Mouse (Mus musculus): Measurements from ENCODE around the gene Gm45623. TPM values are rescaled to one million over a fixed set of nuclear protein-coding genes. Genes with fewer than 3 reads are reported as not detected.

Gm45623 gene
- total RNA-seq, 2 experiments from 2014 or later: not detected

DNA sequence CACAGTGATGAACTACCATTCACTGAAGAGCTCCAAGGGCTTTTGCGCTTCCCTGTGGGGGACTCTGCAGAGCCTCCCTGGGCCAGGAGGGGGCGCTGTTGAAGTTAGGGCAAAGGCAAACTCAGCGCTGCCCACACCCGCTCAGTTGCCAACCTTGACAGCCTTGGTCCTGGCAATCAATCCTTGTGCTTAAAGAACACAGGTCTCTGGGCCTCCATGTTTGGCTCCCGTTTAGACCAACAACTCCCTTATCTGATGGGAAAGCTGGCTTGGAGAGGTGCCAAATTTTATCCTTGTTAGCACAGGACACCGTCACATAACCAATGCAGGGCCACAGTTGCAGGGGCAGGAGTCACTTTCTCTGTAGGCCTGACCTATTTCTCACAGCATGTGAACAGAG is 2.2 kb upstream of the Gm45623 start:
- intact Hi-C loops (cut with DNase I): loop anchor here (5.0 kb wide), 1 partner anchor 279 kb away; no protein-coding TSS in a partner anchor
- no peak for DNase-seq

DNA sequence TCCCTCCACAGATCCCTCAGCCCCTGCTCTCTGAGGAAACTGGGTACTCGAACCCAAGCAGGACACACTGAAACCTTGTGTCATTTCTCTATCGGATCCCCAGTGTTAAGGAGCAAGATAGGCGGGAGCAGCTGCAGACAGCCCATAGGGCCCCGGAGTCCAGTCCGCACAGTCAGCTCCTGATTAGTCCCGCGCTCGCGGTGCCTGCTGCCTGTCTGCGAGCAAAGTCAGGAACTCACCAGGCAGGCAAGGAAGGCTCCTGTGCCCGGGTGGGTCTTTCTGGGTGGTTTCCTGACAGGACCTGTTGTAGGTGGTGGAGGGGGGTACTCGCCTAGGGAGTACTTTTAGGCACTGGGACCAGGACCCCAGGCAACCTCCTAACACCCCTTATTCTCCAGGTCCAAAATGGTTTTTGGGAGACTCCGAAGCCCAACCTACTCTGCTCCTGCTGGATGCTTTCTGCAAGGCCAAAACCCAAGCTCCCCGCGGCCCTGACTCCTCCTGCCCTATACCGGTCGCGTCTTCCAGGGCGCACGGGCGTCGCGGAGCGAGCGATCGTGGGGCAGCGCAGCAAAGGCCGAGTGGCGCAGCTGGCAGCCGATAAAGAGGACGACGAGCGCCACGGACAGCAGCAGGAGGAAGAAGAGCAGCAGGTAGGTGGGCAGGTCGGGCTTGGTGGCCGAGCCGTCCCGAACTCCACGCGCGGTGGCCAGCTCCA is 994 bp downstream of the Gm45623 start:
- no peak for DNase-seq
- intact Hi-C loops (cut with DNase I): loop anchor here (5.0 kb wide), 1 partner anchor 195 kb away; no protein-coding TSS in a partner anchor

GRCm38 (mm10) chr13:56751774-56752173 is 1.9 kb downstream of the Gm45623 start:
- no peak for DNase-seq
- intact Hi-C loops (cut with DNase I): loop anchor here (5.0 kb wide), 1 partner anchor 194 kb away; no protein-coding TSS in a partner anchor

DNA sequence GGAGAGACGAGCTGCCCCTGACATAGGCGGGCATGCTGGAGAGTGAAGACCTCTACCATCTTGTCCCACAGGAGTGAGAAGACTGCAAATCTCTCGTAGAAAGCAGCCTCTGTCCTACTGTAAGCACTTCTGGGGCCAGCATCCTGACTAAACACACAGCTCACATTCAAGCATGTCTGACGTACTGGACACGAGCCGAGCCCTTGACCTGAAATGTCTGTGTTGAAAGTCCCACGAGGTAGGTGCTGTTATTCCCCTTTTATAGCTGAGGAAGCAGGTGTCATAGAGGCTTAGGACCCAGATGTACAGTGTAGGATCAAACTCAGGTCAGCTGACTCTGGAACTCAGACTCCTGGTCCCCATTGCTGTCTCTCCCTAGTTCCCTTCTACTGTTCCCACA is 4.2 kb downstream of the Gm45623 start:
- no peak for DNase-seq
- intact Hi-C loops (cut with DNase I): no loop called here

- intact Hi-C loops (cut with DNase I): no loop called here
- DNase-seq: no peak
Measured at GRCm38 (mm10) chr13:56747554-56747953, 6.1 kb downstream of the Gm45623 start.

DNA sequence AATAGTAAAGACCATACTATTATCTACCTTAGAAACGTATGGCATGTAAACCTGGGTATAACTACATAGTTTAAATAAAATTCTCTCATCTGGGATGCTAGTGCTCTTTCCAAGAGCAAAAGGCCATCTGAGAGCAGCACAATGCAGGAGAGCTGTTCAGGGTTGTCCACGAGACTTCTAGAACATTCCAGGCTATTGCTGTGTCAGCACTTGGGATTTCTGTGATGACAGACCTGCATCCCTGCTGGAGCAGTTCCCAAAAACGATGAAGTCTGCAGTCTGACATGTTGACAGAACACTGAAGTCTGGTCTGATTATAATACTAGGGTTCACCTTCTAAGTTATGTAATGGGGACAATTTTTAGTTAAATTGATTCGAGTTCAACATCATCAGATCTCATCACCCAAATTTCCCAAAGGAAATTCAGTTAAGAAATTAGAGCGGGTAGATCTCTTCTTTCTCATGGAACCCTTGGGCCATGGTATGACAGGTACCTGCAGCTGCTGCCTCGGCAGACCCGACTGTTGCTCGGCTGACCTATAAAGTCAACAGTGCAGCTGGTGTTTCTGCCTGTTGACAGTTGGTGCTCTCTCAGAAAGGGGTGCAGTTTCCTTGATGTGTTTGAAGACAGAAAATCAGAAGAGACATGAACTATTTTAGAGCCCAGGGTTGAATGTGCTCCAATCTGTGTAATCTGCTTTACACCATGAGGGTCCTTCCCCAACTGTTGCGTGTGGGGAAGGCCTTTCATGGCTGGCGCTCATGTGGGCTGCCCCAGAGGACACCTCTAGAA is 6.7 kb downstream of the Gm45623 start:
- DNase-seq: no peak
- intact Hi-C loops (cut with DNase I): no loop called here

- DNase-seq: no peak
- intact Hi-C loops (cut with DNase I): no loop called here
Measured at GRCm38 (mm10) chr13:56742325-56742901, 11.2 kb downstream of the Gm45623 start.

GRCm38 (mm10) chr13:56741691-56742090 is 11.9 kb downstream of the Gm45623 start:
- DNase-seq: no peak
- intact Hi-C loops (cut with DNase I): no loop called here

DNA sequence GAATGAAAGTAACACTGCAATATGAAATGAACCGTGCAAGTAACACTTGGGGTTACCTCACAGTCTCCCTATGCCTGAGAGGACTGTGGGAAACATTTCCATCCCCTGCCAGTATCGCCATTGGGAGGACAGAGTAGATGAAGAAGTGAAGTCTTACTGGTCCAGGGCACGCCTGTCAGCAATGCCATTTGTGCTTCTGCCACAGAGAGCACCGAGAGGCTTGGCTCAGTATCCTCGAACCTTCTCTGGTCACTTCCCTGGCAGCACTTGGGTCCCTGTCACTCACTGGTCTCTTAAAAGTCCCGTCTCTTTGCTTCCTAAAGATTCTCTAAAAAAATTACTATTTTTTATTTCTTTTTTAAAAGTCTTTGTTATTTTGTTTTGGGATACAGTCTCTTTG is 13.1 kb downstream of the Gm45623 start:
- intact Hi-C loops (cut with DNase I): no loop called here
- DNase-seq: no peak

DNA sequence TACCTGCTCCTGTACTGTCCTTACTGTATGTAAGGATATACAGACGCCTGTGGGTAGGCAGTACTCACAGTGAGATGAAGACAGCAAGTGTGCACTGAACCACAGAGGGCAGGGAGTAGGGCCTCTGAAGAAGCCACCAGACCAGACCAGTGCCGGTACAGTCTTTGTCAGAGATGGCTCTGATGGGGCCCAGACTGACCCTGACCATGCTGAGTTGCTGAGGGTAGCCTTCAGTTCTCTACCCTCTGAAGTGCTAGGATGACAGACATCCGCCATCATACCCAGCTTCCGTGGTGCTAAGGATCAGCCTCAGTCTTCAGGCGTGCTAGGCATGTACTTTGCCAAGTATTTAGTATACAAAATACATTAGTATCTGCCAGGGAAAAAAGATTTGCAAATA is 14.1 kb downstream of the Gm45623 start:
- intact Hi-C loops (cut with DNase I): loop anchor here (5.0 kb wide), 1 partner anchor 77 kb away; no protein-coding TSS in a partner anchor
- no peak for DNase-seq

DNA sequence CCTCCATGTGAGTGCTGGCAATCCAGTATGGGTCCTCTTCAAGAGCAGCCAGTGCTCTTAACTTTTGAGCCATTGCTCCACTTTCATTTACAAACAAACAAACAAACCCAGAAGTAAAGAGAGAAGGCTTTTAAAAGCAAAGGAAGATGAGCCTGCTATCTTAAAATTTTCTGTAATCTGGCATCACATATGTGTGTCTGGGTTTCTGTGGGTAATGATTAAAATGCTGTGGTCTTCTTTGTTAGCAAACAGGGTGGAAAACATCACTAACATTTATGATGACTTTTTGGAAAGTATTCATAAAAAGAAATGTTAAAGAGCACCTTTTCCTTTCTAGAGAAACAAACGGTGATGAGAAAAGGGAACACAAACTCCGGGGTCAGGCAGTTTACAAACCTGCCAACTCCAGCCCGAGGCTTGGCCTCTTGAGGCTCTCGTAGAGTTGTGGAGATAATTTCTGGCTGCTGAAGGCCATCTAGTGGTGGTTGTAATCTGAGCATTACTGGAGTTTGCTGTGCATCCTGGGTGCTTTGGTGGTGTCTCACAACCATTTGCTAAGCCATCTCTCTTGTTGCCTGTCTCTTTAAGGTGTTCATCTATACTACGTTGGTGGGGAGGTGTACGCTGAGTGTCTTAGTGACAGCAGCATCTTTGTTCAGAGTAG is 18.3 kb downstream of the Gm45623 start:
- intact Hi-C loops (cut with DNase I): loop anchor here (5.0 kb wide), 1 partner anchor 73 kb away; no protein-coding TSS in a partner anchor
- DNase-seq: peak in 1 of 2 experiments; percentile 19

- intact Hi-C loops (cut with DNase I): loop anchor here (5.0 kb wide), 2 partner anchors 72 to 177 kb away; no protein-coding TSS in a partner anchor
- DNase-seq: no peak
Measured at GRCm38 (mm10) chr13:56734617-56735016, 19.0 kb downstream of the Gm45623 start.

DNA sequence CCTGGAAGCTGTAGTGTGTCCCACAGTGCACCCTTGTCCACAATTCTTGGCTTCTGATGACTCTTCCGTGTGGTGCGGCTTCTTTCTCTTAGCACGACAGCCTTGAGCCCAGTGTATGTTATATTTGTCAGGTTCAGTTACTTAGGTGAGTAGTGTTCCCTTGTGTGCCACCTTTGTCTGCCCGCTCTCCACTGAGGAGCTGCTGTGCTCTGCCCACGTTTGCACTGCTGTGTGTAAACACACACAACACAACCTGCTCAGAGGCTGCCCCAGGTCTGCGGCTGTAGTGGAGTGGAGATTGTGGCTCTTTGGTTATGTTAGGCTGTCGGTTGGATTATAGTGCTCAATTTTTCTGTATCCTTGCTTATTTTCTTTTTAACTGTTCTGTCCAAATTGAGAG is 24.6 kb downstream of the Gm45623 start:
- no peak for DNase-seq
- intact Hi-C loops (cut with DNase I): loop anchor here (5.0 kb wide), 1 partner anchor 37 kb away; no protein-coding TSS in a partner anchor

GRCm38 (mm10) chr13:56726551-56726950 is 27.1 kb downstream of the Gm45623 start:
- no peak for DNase-seq
- intact Hi-C loops (cut with DNase I): loop anchor here (5.0 kb wide), 1 partner anchor 34 kb away; no protein-coding TSS in a partner anchor

- intact Hi-C loops (cut with DNase I): no loop called here
- DNase-seq: no peak
Measured at GRCm38 (mm10) chr13:56712221-56712620, 41.4 kb downstream of the Gm45623 start.

- intact Hi-C loops (cut with DNase I): no loop called here
- no peak for DNase-seq
Measured at GRCm38 (mm10) chr13:56710620-56711019, 43.0 kb downstream of the Gm45623 start.

DNA sequence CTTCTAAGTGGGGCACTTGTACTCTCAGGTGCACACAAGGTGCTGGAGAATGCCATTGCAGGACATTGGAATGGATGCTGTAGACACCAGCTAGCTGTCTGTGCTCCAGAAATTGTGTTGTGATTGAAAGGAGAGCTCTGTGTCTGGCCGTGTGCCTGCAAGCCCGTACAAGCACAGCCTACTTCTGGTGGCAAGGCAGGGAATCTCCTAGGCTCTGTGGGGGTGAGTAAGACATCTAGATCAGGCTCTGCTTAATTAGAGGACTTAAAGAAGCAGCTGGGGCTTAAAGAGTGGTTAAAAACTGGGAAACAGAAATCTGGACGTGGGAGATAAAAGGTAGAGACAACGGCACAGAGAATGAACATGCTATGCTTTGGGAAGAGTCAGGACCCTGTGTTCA is 46.0 kb downstream of the Gm45623 start:
- intact Hi-C loops (cut with DNase I): no loop called here
- no peak for DNase-seq

- intact Hi-C loops (cut with DNase I): no loop called here
- DNase-seq: no peak
Measured at GRCm38 (mm10) chr13:56707111-56707510, 46.5 kb downstream of the Gm45623 start.

- intact Hi-C loops (cut with DNase I): no loop called here
- DNase-seq: no peak
Measured at GRCm38 (mm10) chr13:56704596-56704995, 49.0 kb downstream of the Gm45623 start.

DNA sequence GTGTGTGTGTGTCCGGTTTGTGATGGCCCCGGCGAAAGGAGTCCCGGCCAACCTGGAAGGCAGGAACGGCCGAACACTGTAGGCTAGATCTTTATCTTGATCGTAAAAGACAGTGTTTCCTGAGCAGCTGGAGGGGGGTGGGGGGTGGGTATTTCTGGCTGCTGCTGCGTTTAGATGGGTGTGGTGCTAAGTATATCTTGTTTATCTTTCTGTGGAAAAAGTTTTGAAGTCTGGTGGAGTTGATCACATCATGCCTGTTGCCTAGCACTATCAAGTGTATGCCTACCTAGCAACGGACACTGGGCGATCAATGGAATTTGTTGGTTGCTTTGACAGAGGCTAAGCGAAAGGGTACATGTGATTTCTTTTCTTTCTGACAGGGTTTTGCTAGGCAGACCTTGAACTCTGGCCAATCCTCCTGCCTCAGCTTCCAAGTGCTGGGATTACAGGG is 49.7 kb downstream of the Gm45623 start:
- intact Hi-C loops (cut with DNase I): no loop called here

More for the DNA sequence above, 49.7 kb downstream of the Gm45623 start:
- no peak for DNase-seq
